Mouse (Mus musculus) lung, embryonic 16.5 days (tissue): ENCODE results near the gene Ugt1a1. TPM values are rescaled to one million over a fixed set of nuclear protein-coding genes. Genes with fewer than 3 reads are reported as not detected.
"Not testable (repeated sequence)": the region's sequence is repeated elsewhere in the genome, so short reads cannot be mapped to it uniquely, and the experiment has no call there.

Experiments
- ATAC-seq: fragments of 200-750 bp; cut with Nextera tagmentation; 2 replicates; pipeline ENCODE4 v1.8.0; 2017; ENCODE audit warnings: low read depth, mild to moderate bottlenecking, moderate library complexity
- H3K27ac ChIP-seq: fragments of 300-500 bp; sonication (generic); 2 replicates; pipeline ENCODE4 v1.5.1; 2014; ENCODE audit warnings: mild to moderate bottlenecking, control low read depth, low read length
- H3K27me3 ChIP-seq: fragments of 300-500 bp; sonication (generic); 2 replicates; pipeline ENCODE4 v1.6.1; 2014; ENCODE audit warnings: low read depth, low read length, mixed read lengths; ENCODE audit not compliant: control insufficient read depth, insufficient read depth
- H3K36me3 ChIP-seq: fragments of 300-500 bp; sonication (generic); 2 replicates; pipeline ENCODE4 v1.6.1; 2014; ENCODE audit warnings: low read length; ENCODE audit not compliant: control insufficient read depth, insufficient read depth
- H3K4me1 ChIP-seq: fragments of 300-500 bp; sonication (generic); replicated peaks from 2 replicates; pipeline ENCODE4 v1.6.1; 2014; ENCODE audit warnings: low read length, mixed read lengths; ENCODE audit not compliant: control insufficient read depth, insufficient read depth
- H3K4me2 ChIP-seq: fragments of 300-500 bp; sonication (generic); 2 replicates; pipeline ENCODE4 v1.6.1; 2014; ENCODE audit warnings: low read depth, low read length, control low read depth
- H3K4me3 ChIP-seq: fragments of 300-500 bp; sonication (generic); 2 replicates; pipeline ENCODE4 v1.5.1; 2014; ENCODE audit warnings: mild to moderate bottlenecking, low read length, control low read depth
- H3K9ac ChIP-seq: fragments of 300-500 bp; sonication (generic); 2 replicates; pipeline ENCODE4 v1.6.1; 2014; ENCODE audit warnings: low read length, control low read depth
- H3K9me3 ChIP-seq: fragments of 300-500 bp; sonication (generic); 2 replicates; pipeline ENCODE4 v1.6.1; 2016; ENCODE audit warnings: low read length; ENCODE audit not compliant: control insufficient read depth
- WGBS: fragments of 180-500 bp; shearing (Covaris S2); extraction: QIAGEN DNeasy Blood & Tissue Kit; methylation state at CpG from one replicate; pipeline ENCODE4 v1.1.7; 2014; 5-methylcytosine and 5-hydroxymethylcytosine counted together
- polyA plus RNA-seq: library from polyadenylated mRNA; unstranded; fragments of >200 nt; fragmentation: Nextera tagmentation; extraction: Ambion mirVana; gene quantifications from 2 replicates; pipeline ENCODE4 v1.2.1, GENCODE M21; 2015

The Ugt1a1 gene
- polyA plus RNA-seq, 1 experiment from 2014 or later, result not detected

DNA sequence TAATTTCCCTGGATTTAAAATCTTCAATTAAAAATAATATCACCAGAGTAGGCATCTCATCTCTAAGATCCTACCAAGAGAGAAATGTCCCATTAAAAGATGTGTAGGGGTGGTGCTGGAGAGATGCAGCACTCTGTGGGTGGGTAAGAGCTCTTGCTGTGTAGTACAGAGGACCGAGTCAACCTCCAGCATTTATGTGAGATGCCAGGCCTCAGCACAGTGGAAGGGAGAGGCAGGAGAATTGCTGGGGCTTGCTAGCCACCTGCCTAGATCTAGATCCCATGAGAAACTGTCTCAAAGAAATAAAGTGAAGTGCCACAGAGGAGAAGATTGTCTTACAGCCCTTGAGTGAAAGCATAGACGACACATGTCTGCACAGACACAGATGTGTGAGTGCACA is 4.8 kb downstream of the Ugt1a1 start:
- Histone ChIP-seq H3K9ac (no peak overlapping the region), H3K9me3 (peaks cover 52% of the 10 kb centered on the region), H3K36me3 (no peaks in the 10 kb centered on the region), H3K27ac (no peak overlapping the region), H3K4me2 (no peak overlapping the region), H3K27me3 (no peaks in the 10 kb centered on the region), H3K4me3 (no peak overlapping the region), H3K4me1 (no peaks in the 10 kb centered on the region)
- WGBS, result 54% methylated on average over 2 of the region's 2 CpGs
- ATAC-seq, result no peak

GRCm38 (mm10) chr1:88217144-88217543 is 5.4 kb downstream of the Ugt1a1 start:
- ATAC-seq, result no peak
- Histone ChIP-seq H3K27ac (no peak overlapping the region), H3K27me3 (no peaks in the 10 kb centered on the region), H3K4me1 (no peaks in the 10 kb centered on the region), H3K4me3 (no peak overlapping the region), H3K4me2 (no peak overlapping the region), H3K36me3 (no peaks in the 10 kb centered on the region), H3K9ac (no peak overlapping the region), H3K9me3 (peaks cover 46% of the 10 kb centered on the region)
- 48% methylated on average over 2 of the region's 2 CpGs for WGBS

GRCm38 (mm10) chr1:88217576-88217975 is 5.8 kb downstream of the Ugt1a1 start:
- Histone ChIP-seq H3K27ac (no peak overlapping the region), H3K36me3 (no peaks in the 10 kb centered on the region), H3K4me1 (no peaks in the 10 kb centered on the region), H3K9me3 (peaks cover 41% of the 10 kb centered on the region), H3K4me3 (no peak overlapping the region), H3K9ac (no peak overlapping the region), H3K27me3 (no peaks in the 10 kb centered on the region), H3K4me2 (no peak overlapping the region)
- WGBS, result 31% methylated on average over 3 of the region's 3 CpGs
- no peak for ATAC-seq

GRCm38 (mm10) chr1:88218051-88218450 is 6.3 kb downstream of the Ugt1a1 start:
- Histone ChIP-seq H3K9me3 (peaks cover 39% of the 10 kb centered on the region), H3K27me3 (no peaks in the 10 kb centered on the region), H3K4me3 (no peak overlapping the region), H3K36me3 (no peaks in the 10 kb centered on the region), H3K9ac (no peak overlapping the region), H3K4me2 (no peak overlapping the region), H3K4me1 (no peaks in the 10 kb centered on the region), H3K27ac (no peak overlapping the region)
- WGBS, result 70% methylated on average over 9 of the region's 9 CpGs
- no peak for ATAC-seq

GRCm38 (mm10) chr1:88218591-88218990 is 6.8 kb downstream of the Ugt1a1 start:
- WGBS, result 47% methylated on average over 4 of the region's 4 CpGs
- no peak overlapping the region for H3K27ac ChIP-seq
- no peak overlapping the region for H3K9ac ChIP-seq
- H3K4me1 ChIP-seq, result no peaks in the 10 kb centered on the region
- peaks cover 35% of the 10 kb centered on the region for H3K9me3 ChIP-seq
- H3K4me3 ChIP-seq, result no peak overlapping the region
- no peak for ATAC-seq
- H3K4me2 ChIP-seq, result no peak overlapping the region
- H3K36me3 ChIP-seq, result no peaks in the 10 kb centered on the region
- H3K27me3 ChIP-seq, result no peaks in the 10 kb centered on the region

DNA sequence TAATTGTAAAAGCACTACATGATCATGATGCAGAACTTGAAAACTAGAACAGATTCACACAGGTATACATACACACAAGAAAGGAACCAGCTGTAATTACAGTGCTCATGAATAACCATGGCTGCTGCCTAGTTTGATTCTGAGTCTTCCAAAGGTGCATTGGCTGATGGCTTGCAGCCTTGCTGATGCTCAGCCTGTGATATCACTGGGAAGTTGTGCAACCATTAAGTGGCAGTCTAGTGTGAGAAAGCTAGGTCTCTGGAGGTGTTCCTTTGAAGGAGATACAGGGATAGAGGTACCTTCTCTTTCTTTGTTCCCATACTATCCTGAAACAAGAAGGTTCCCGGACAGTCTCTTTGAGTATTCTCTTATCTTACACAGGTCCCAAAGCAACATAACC is 7.3 kb downstream of the Ugt1a1 start:
- Histone ChIP-seq H3K27ac (no peak overlapping the region), H3K4me3 (no peak overlapping the region), H3K9me3 (peaks cover 31% of the 10 kb centered on the region), H3K4me1 (no peaks in the 10 kb centered on the region), H3K36me3 (no peaks in the 10 kb centered on the region), H3K4me2 (no peak overlapping the region), H3K27me3 (no peaks in the 10 kb centered on the region), H3K9ac (no peak overlapping the region)
- WGBS, result 11% methylated on average over 1 of the region's 1 CpGs
- ATAC-seq, result no peak

DNA sequence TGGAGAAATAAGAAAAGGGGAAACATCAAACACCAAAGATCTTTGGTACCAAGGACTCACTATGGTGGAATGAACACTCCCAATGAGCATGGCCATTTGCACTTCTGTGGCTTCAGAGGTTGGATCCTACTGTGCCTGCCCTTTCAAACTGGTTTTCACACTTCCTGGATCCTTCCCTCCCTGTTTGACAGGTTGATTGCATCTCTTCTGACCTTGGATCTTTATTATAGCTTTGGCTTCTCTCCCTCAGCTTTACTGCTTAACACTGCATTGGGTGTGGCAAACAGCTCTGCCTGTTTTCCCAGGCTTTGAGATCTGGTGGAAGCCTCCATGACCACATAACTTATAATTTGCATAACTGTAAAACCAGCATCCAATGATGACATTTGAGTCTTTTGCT is 8.6 kb downstream of the Ugt1a1 start:
- H3K4me2 ChIP-seq, result no peak overlapping the region
- no peaks in the 10 kb centered on the region for H3K27me3 ChIP-seq
- H3K36me3 ChIP-seq, result no peaks in the 10 kb centered on the region
- H3K4me1 ChIP-seq, result no peaks in the 10 kb centered on the region
- H3K9ac ChIP-seq, result no peak overlapping the region
- H3K4me3 ChIP-seq, result no peak overlapping the region
- ATAC-seq, result no peak
- H3K27ac ChIP-seq, result no peak overlapping the region
- H3K9me3 ChIP-seq, result peaks cover 22% of the 10 kb centered on the region

DNA sequence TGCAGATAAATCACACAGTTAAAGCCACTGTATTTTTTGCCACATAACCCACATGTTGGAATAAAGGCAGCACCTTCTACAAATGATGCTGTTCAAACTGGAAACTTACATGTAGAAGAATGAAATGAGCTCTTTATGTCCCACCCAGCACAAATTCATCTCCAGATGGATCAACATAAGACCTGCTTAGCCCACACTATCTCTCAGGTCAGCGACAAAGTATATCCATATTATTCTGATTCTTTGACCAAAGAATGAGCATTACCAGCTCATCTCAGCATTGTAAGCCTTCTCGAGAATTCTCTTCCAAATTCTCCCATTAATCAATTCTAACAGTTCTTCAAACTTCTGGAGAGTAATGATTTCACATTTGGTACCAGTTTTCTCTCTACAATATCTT is 10.5 kb downstream of the Ugt1a1 start:
- no peak overlapping the region for H3K9ac ChIP-seq
- H3K27me3 ChIP-seq, result no peaks in the 10 kb centered on the region
- no peak overlapping the region for H3K4me2 ChIP-seq
- H3K9me3 ChIP-seq, result peaks cover 21% of the 10 kb centered on the region
- 38% methylated on average over 2 of the region's 2 CpGs for WGBS
- H3K4me1 ChIP-seq, result no peaks in the 10 kb centered on the region
- ATAC-seq, result no peak
- H3K27ac ChIP-seq, result no peak overlapping the region
- no peaks in the 10 kb centered on the region for H3K36me3 ChIP-seq
- no peak overlapping the region for H3K4me3 ChIP-seq

DNA sequence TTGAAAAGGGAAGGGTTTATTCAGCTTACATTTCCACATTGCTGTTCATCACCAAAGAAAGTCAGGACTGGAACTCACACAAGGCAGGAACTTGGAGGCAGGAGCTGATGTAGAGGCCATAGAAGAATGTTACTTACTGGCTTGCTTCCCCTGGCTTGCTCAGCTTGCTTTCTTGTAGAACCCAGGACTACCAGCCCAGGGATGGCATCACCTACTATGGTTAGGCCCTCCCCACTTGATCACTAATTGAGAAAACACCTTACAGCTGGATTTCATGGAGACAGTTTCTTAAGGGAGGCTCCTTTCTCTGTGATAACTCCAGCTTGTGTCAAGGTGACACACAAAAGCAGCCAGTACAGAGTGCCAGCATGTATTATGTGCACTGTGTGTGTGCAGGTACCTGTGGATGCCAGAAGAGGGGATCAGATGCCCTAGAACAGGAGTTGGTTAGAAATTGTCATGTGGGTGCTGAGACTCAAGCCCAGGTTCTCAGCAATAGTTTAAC is 11.3 kb downstream of the Ugt1a1 start:
- H3K27ac ChIP-seq, H3K4me1 ChIP-seq, H3K9ac ChIP-seq, ATAC-seq, H3K36me3 ChIP-seq, H3K27me3 ChIP-seq, H3K4me2 ChIP-seq, H3K4me3 ChIP-seq: not testable (repeated sequence)
- peaks cover 18% of the 10 kb centered on the region for H3K9me3 ChIP-seq

GRCm38 (mm10) chr1:88223591-88223990 is 11.8 kb downstream of the Ugt1a1 start:
- 36% methylated on average over 1 of the region's 1 CpGs for WGBS

More at GRCm38 (mm10) chr1:88223591-88223990, 11.8 kb downstream of the Ugt1a1 start:
- no peak for ATAC-seq
- H3K4me1 ChIP-seq, result no peaks in the 10 kb centered on the region
- peaks cover 24% of the 10 kb centered on the region for H3K9me3 ChIP-seq
- no peak overlapping the region for H3K4me3 ChIP-seq
- H3K36me3 ChIP-seq, result no peaks in the 10 kb centered on the region
- H3K4me2 ChIP-seq, result no peak overlapping the region
- no peaks in the 10 kb centered on the region for H3K27me3 ChIP-seq
- no peak overlapping the region for H3K9ac ChIP-seq
- H3K27ac ChIP-seq, result no peak overlapping the region
